Mouse (Mus musculus): ENCODE results near the gene Ccdc8. TPM values are rescaled to one million over a fixed set of nuclear protein-coding genes. Genes with fewer than 3 reads are reported as not detected.

Ccdc8 gene
- total RNA-seq, 1 experiment from 2014 or later, result 0.38 TPM

DNA sequence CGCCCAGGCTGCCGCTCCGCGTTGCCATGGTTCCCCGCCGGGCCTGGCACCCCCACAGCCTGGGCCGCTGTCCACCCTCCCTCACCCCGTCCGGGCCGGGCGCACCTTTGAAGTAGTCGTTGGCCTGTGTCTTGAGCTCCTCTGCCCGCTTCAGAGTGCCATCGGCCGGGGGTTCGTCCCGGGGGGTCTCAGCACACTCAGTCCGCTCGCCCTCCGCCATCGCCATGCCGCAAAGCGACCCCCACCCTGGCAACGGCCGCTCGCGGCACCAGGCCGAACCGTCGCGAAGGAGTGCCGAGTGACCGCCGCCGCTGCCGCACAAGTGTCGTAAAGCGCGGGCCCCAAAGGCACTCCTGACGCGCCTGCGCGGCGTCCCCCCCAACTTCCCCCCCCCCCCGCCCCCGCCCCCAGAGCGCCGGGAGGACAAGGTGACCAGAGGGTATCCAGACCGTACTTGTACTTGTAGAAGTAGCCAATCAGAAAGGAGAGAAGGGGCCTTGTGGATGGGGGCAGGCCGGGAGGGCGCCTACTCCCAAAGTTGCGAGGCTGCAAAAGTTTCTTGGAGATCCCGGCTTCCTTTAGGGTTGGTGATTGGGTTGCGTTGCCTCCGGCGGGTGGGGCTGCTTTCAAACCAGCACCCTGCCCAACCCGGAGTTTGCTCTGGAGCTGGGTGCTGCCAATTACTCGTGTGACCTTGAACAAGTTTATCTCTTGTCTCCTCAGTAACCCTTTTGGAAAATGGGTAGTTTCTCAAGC is 35.3 kb downstream of the Ccdc8 start, which contains the start of gene Ppp5c:
Gene Ppp5c, minus strand, starts transcription at position 337 of the 756 bp plus-strand sequence.
- ATAC-seq (replicated peaks; ENCODE audit: insufficient number of reproducible peaks, low FRiP score, low TSS enrichment, poor library complexity, severe bottlenecking), result no peak; the same call in none of the 2 replicates

GRCm38 (mm10) chr7:17028923-17029322 is 36.4 kb downstream of the Ccdc8 start:
- no peak for ATAC-seq (replicated peaks; ENCODE audit: insufficient number of reproducible peaks, low FRiP score, low TSS enrichment, poor library complexity, severe bottlenecking)

DNA sequence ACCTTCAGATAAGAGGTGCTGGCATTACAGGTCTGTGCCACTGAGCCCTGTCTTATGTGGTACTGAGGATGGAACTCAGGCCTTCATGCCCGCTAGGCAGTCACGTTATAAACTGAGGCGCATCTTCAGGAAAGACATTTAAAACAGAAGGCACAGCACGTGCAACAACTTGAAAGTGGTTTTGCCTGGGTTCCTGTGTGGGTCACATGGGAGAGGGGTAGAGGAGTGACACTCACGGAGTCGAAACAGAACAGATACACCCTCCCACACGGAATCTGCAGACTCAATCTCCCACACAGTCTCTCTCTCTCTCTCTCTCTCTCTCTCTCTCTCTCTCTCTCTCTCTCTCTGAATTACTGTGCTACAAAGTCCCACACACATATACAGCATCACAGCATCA is 37.7 kb downstream of the Ccdc8 start:
- ATAC-seq (replicated peaks; ENCODE audit: insufficient number of reproducible peaks, low FRiP score, low TSS enrichment, poor library complexity, severe bottlenecking), result no peak

DNA sequence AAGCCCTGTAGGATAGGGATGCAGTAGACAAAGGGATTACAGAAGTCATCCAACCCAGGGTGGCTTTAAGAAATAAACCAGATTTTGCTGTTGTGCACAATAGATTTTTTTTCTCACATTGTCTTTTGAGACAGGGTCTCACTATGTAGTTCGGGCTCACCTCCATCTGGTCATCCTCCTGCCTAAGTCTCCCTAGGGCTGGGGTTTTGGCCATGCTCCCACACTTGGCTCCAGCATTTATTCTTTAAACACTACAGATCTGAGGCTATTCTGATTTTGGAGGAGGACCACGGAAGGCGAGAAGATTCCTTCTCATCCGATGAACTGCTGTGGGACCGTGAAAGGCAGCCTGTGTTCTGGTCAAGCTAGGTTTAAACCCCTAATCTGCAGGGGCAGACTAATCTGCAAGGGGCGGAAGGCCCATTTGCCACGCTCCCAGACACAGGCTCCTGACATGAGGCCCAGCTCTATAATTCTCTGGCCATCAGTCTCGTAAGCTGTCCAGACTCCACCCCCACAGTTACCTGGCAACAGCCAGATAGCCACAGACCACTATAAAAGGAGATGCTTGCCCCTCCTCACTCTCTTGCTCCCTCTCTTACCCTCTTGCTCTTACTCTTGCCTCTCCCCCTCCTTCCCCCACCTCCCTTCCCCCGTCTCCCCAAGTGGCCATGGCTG is 45.6 kb downstream of the Ccdc8 start:
- ATAC-seq (replicated peaks; ENCODE audit: insufficient number of reproducible peaks, low FRiP score, low TSS enrichment, poor library complexity, severe bottlenecking), result no peak

- no peak for ATAC-seq (replicated peaks; ENCODE audit: insufficient number of reproducible peaks, low FRiP score, low TSS enrichment, poor library complexity, severe bottlenecking)
Measured at GRCm38 (mm10) chr7:17039373-17039772, 46.9 kb downstream of the Ccdc8 start.

DNA sequence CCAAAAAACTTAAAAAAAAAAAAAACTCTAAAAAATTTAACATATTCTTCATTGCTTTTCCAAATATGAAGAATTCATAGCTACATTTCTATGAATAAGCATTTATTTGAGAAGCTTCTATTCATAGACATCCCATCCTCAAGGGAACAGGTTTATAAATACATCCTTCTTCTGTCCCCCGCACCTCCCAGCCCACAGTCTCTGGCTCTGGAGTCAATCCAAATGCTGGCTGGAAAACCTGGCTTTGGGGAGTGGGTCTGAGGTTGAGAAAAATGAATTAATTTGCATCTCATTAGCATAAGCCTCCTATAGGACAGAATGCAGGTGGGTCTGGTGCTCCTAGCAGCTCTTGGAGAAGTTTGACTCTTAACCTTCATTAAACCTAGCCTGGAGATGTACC is 53.2 kb downstream of the Ccdc8 start:
- no peak for ATAC-seq (replicated peaks; ENCODE audit: insufficient number of reproducible peaks, low FRiP score, low TSS enrichment, poor library complexity, severe bottlenecking)

Other genes starting within 250 kb of the Ccdc8 start
- gene Slc1a5, start 211.4 kb upstream of the Ccdc8 start, total RNA-seq (2017), result 40.9 to 71.2 TPM (median 56.6 TPM) in 3 replicates
- gene Strn4, start 176.8 kb upstream of the Ccdc8 start, total RNA-seq (2017), result 70.9 to 99.8 TPM (median 71.5 TPM) in 3 replicates
- 9.6 to 15.3 TPM (median 10.6 TPM) in 3 replicates for gene Fkrp, start 176.0 kb upstream of the Ccdc8 start, total RNA-seq (2017)
- 13.1 to 26.6 TPM (median 15.6 TPM) in 3 replicates for gene Prkd2, start 149.8 kb upstream of the Ccdc8 start, total RNA-seq (2017)
- not detected in 3 replicates for gene Dact3, start 117.4 kb upstream of the Ccdc8 start, total RNA-seq (2017)
- not detected in 3 replicates for gene Gng8, start 100.9 kb upstream of the Ccdc8 start, total RNA-seq (2017)
- 9.8 to 15.4 TPM (median 14.0 TPM) in 3 replicates for gene Ptgir, start 86.2 kb upstream of the Ccdc8 start, total RNA-seq (2017)
- 169 to 298 TPM (median 195 TPM) in 3 replicates for gene Calm3, start 68.6 kb upstream of the Ccdc8 start, total RNA-seq (2017)
- gene Pnmal2, start 48.0 kb upstream of the Ccdc8 start, total RNA-seq (2017), result 0.10 TPM in 1 of 3 replicates, not detected in the others
- not detected in 3 replicates for gene Pnmal1, start 33.0 kb upstream of the Ccdc8 start, total RNA-seq (2017)
- 0.49 to 0.75 TPM (median 0.67 TPM) in 3 replicates for gene Gm42372, start 9.6 kb upstream of the Ccdc8 start, total RNA-seq (2017)
- 25.8 to 48.8 TPM (median 35.1 TPM) in 3 replicates for gene Ppp5c, start 35.2 kb downstream of the Ccdc8 start, total RNA-seq (2017)
- not detected in 3 replicates for gene Hif3a, start 69.7 kb downstream of the Ccdc8 start, total RNA-seq (2017)
- gene Psg16, start 81.3 kb downstream of the Ccdc8 start, total RNA-seq (2017), result 0.19 to 0.64 TPM (median 0.29 TPM) in 3 replicates
- gene Ceacam3, start 157.6 kb downstream of the Ccdc8 start, total RNA-seq (2017), result not detected in 3 replicates
- gene Psg29, start 210.8 kb downstream of the Ccdc8 start, total RNA-seq (2017), result not detected in 3 replicates

All from monocyte, adult 5-6 weeks (primary cell).